Mouse (Mus musculus): ENCODE measurements around the gene Bglap2.

GRCm38 (mm10) chr3:88412636-88413035 is 34.1 kb upstream of the Bglap2 start:
- no peak for TF ChIP-seq CTCF (IDR thresholded peaks at IDR 0.05; ENCODE audit: extremely low read depth, insufficient read length, insufficient replicate concordance, low read depth, low read length)
- no peak for TF ChIP-seq POLR2A (IDR thresholded peaks at IDR 0.05; ENCODE audit: low read depth, low read length)

All from small intestine, adult 2 months (tissue).